Mouse (Mus musculus): ENCODE measurements around the gene Lrp5.

- TF ChIP-seq USF2 (IDR thresholded peaks at IDR 0.05; ENCODE audit: borderline replicate concordance in 1 of 2, insufficient read depth in 1 of 2, low read depth in 1 of 2, low read length in 2 of 2) (no peak), MAX (IDR thresholded peaks at IDR 0.05; ENCODE audit: low read length) (no peak), GATA1 (IDR thresholded peaks at IDR 0.05; ENCODE audit: low read depth, low read length) (no peak), ZC3H11A (IDR thresholded peaks at IDR 0.05; ENCODE audit: low read depth, low read length) (no peak), CTCF (IDR thresholded peaks at IDR 0.05 in 2 of 3, conservative IDR thresholded peaks at IDR 0.05 in 1 of 3; ENCODE audit: control insufficient read depth in 1 of 3, insufficient read depth in 1 of 3, low read depth in 2 of 3, low read length in 3 of 3, poor library complexity in 1 of 3, severe bottlenecking in 1 of 3) (no peak), MAZ (IDR thresholded peaks at IDR 0.05; ENCODE audit: low read depth, low read length) (no peak), HCFC1 (IDR thresholded peaks at IDR 0.05; ENCODE audit: low read depth, low read length) (no peak), POLR2A (IDR thresholded peaks at IDR 0.05; ENCODE audit: control insufficient read depth in 1 of 2, insufficient read depth in 1 of 2, low read depth in 1 of 2, low read length in 2 of 2, poor library complexity in 1 of 2) (no peak)
Measured at GRCm38 (mm10) chr19:3656144-3656543, 30.2 kb downstream of the Lrp5 start.

Measured in MEL (cell line).